Mouse (Mus musculus): ENCODE data around the gene Fam45a.
A peak's percentile ranks its signal among the peaks of the same experiment; 100 is the strongest.
"Not testable (repeated sequence)": the region's sequence is repeated elsewhere in the genome, so short reads cannot be mapped to it uniquely, and the experiment has no call there.

Gene Fam45a

DNA sequence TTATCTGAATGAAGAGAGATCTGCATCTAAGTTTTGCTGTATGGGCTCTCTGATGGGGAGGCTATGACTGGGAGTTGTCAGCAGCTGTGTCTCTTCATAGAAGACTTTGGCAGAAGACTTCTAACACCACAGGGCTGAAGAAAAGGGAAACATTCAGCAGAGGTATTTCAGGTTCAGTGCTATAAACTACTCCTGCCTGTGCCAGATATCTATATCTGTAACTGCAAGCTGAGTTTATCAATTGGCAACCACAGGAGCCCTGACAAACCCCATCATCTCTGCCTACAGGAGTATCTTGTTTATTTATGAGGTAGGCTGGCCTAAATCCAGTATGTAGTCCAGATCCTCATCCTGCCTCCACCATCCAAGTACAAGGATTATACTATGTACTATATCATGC is 31.9 kb downstream of the Fam45a start:
- no peak for DNase-seq (ENCODE audit: low read depth, low spot score)

- no peak for DNase-seq (ENCODE audit: low read depth, low spot score)
Observed at GRCm38 (mm10) chr19:60845731-60846130, 34.3 kb downstream of the Fam45a start.

DNA sequence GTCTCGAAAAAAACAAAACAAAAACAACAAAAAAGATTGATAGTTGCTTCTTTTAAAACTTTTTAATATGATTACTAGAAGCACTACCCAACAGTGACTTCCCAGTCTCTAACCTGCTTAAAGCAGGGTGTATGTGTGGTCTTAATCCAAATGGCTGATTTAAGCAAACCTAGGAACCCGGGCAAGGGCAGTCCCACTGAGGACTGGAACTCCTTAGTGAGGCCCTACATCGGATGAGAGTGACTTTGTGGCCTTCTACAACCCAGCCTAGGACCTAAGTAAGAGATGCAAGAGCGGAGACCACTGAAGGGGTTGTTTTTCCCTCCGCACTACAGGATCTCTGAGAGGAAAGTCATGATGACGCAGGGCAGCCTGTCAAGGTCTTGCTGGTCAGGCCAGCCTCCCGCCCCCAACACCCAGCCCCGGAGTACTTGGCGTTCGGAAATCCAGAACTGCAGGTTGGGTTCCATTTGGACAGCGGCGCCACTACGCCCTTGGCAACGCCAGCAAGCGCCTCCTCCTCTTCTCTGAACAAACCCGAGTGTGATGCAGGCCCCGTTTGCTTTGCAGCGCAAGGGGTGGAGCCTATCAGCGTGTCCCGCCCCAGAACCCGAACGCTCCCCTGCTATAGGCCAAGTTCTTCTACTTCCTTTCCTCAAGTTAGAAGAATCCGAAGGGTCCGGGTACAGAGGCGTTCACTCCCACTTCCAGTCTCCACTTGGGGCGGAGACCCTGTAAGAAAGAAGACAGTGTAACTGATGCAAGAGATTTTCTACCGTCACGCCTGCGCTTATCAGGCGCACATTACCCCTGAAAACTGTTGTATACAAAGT is 49.7 kb downstream of the Fam45a start, which contains the start of gene Sfxn4:
Gene Sfxn4, minus strand, starts transcription at position 612 of the 833 bp plus-strand sequence.
- DNase-seq (ENCODE audit: low read depth, low spot score) = peak; percentile 83

GRCm38 (mm10) chr19:60866169-60866568 is 54.8 kb downstream of the Fam45a start:
- DNase-seq (ENCODE audit: low read depth, low spot score) = not testable (repeated sequence)

DNA sequence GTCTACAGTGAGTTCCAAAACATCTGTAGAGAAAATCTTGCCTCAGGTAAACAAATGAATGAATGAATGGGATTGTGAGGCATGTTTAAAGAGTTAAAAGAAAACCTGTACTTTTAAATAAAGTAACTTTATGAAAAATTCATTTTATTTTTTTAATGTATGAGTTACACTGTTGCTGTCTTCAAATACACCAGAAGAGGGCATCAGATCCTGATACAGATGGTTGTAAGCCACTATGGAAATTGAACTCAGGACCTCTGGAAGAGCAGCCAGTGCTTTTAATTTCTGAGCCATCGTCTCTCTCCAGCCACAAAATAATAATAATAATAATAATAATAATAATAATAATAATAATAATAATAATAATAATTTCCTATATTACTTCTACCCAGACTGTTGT is 59.1 kb downstream of the Fam45a start:
- no peak for DNase-seq (ENCODE audit: low read depth, low spot score)

- DNase-seq (ENCODE audit: low read depth, low spot score) = no peak
Observed at GRCm38 (mm10) chr19:60871366-60871765, 60.0 kb downstream of the Fam45a start.

DNA sequence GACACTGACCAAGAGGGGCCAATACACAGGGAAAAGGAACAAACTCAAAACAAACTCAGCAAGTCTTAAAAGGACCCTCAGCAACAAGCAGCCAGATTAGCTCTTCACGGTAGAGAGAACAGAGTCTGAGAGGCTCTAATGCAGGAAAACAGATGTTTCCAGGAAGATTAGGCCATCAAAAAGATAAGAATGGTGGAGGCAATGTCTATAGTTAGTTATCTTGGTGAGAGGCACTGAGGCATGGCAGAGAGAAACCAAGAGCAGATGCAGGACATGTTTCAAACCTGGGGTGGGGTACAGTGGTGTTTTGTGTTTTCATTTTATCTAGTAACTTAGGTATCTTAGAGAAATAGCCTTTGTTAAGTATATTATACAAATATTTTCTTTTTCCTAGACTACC is 60.9 kb downstream of the Fam45a start:
- peak; percentile 63 for DNase-seq (ENCODE audit: low read depth, low spot score)

DNA sequence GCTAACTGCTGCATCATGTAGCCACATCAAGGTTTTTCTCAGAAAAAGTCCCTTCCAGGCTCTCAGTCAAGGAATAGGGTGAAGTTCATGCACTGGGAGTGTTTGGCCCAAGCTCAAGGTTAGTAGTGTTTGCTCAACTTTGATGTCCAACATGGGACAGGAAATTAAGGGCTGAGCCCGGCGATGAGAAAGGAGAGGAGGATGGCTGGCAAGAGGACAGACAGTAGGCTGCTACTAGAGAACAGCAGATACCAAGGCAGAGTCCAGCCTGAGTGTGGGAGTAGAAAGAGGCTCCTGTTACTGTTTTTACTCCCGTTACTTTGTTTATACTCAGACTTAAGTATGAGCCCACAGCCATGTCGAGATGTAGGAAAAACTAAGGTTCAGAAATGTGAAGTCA is 62.1 kb downstream of the Fam45a start:
- DNase-seq (ENCODE audit: low read depth, low spot score) = no peak

DNA sequence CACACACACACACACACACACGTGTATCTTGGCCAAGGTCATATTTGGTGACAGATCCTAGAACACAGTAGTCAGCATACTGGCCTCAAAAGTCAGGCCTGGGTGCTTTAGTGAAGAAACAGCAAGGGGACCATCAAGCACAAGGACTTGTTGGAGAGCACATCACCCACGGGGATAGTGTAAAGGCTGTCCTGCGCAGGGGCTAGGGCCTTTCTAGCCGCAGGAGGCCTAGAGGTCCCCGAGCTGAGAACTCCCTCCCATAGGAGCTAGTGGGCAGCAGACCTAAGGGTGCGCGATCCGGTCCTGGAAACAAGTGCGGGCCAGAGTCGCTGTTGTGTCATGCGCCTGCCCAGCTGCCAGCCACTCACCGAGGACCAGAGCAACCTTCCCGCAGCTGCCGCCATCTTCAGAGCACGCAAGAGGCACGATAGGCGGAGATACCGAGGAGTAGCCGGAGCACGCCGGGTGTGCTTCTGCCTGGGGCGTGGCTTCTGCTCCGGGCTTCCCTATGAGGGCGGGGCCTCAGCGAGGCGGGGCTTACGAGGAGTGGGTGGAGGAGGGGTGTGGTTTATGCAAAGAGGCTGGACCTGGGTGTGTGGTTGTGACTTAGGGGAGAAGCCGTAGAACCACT is 62.8 kb downstream of the Fam45a start, which contains the start of gene Prdx3:
Gene Prdx3, minus strand, starts transcription at position 493 of the 631 bp plus-strand sequence.
- peak; percentile 97 for DNase-seq (ENCODE audit: low read depth, low spot score)

- DNase-seq (ENCODE audit: low read depth, low spot score) = no peak
Observed at GRCm38 (mm10) chr19:60883129-60883528, 71.7 kb downstream of the Fam45a start.
